Mouse (Mus musculus): ENCODE data around the gene Abtb1. TPM values are rescaled to one million over a fixed set of nuclear protein-coding genes. Genes with fewer than 3 reads are reported as not detected.
A peak's percentile ranks its signal among the peaks of the same experiment; 100 is the strongest.

The Abtb1 gene
- polyA plus RNA-seq, 1 experiment from 2014 or later = 34.7 TPM

DNA sequence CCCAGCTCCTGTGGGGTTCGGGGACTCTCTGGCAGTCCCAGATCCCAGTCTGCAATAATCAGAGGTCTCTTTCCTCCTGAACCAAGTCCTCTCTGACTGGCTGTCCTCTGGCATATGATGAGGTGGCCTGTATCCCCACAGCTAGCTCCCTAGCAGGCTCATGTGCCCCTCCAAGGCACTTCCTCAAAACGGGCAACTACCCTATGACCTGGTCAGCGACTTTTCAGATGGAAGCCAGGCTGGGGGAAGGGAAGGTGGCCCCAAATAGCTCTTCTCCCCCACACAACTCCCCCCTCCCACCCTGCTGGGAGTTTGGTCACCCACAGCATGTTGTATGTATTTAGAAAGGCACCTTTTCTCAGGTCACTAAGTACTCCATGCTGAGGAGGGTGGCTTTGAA, 15.7 kb downstream of the Abtb1 start:
- no peak for TF ChIP-seq CTCF (IDR thresholded peaks at IDR 0.05; ENCODE audit: low read depth)
- Histone ChIP-seq H3K27ac (ENCODE audit: low read depth) (peak overlapping the region; percentile 36; the same call in 1 of the 2 replicates), H3K4me3 (ENCODE audit: low read depth, low read length) (no peak overlapping the region), H3K27me3 (ENCODE audit: insufficient read depth, low read length) (no peaks in the 10 kb centered on the region), H3K4me1 (ENCODE audit: insufficient read depth) (peaks cover 11% of the 10 kb centered on the region), H3K9ac (no peak overlapping the region), H3K4me2 (no peak overlapping the region), H3K9me3 (ENCODE audit: low read depth, low read length) (no peaks in the 10 kb centered on the region), H3K36me3 (ENCODE audit: insufficient read depth) (peaks cover 4% of the 10 kb centered on the region; the same call in 1 of the 2 replicates)
- WGBS = 46% methylated on average over 3 of the region's 3 CpGs
- DNase-seq = no peak
- ATAC-seq (ENCODE audit: insufficient read depth) = no peak

DNA sequence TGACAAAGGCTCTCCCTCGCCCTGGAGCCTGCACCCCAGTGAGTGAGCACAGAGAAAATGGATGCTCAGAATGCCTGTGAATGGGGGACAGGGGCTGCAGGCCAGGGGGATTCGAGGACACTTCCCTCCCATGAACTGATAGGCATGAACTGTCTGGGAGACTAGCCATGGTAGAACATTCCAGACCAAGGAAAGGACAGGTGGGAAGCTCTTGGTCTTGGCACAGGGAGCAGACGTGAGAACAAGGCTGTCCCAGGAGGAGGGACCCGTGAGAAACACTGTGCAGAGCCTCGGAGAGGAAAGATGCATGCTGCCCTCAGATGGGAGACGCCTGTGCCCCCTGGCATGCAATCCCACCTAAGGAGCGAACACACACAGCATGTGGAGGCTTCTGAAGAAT, 17.6 kb downstream of the Abtb1 start:
- 74% methylated on average over 7 of the region's 7 CpGs for WGBS
- H3K4me3 ChIP-seq (ENCODE audit: low read depth, low read length) = no peak overlapping the region
- no peak for TF ChIP-seq CTCF (IDR thresholded peaks at IDR 0.05; ENCODE audit: low read depth)

DNA sequence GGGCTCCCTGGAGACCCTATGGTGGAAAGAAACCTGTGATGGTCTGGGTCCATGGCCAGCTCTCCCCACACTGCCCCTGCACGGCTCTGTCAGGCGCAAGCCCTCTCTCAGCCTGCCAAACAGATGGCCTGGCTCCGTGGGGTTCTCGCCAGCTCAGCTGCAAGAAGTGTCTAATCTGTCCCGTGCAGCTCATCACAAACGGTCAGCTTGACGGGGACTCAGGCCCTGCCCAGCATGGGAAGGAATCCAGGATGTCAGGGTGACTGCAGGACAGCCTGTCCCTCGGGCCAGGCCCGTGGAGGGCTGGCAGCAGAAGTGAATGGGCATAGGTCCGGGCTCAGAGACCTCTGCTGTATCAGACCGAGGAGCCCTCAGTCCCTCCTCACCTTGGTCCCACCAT, 19.9 kb downstream of the Abtb1 start:
- no peak for TF ChIP-seq CTCF (IDR thresholded peaks at IDR 0.05; ENCODE audit: low read depth)
- WGBS = 38% methylated on average over 11 of the region's 11 CpGs
- Histone ChIP-seq H3K4me2 (no peak overlapping the region), H3K27ac (ENCODE audit: low read depth) (no peak overlapping the region), H3K4me3 (ENCODE audit: low read depth, low read length) (no peak overlapping the region), H3K27me3 (ENCODE audit: insufficient read depth, low read length) (no peaks in the 10 kb centered on the region), H3K36me3 (ENCODE audit: insufficient read depth) (peaks cover 12% of the 10 kb centered on the region; the same call in 1 of the 2 replicates), H3K9ac (no peak overlapping the region), H3K4me1 (ENCODE audit: insufficient read depth) (peaks cover 19% of the 10 kb centered on the region), H3K9me3 (ENCODE audit: low read depth, low read length) (no peaks in the 10 kb centered on the region)
- peak; percentile 83 for DNase-seq
- ATAC-seq (ENCODE audit: insufficient read depth) = peak; percentile 50

More for the DNA sequence above, 17.6 kb downstream of the Abtb1 start:
- Histone ChIP-seq H3K27ac (ENCODE audit: low read depth) (no peak overlapping the region), H3K4me1 (ENCODE audit: insufficient read depth) (peaks cover 19% of the 10 kb centered on the region), H3K36me3 (ENCODE audit: insufficient read depth) (peaks cover 4% of the 10 kb centered on the region; the same call in 1 of the 2 replicates), H3K27me3 (ENCODE audit: insufficient read depth, low read length) (no peaks in the 10 kb centered on the region), H3K9me3 (ENCODE audit: low read depth, low read length) (no peaks in the 10 kb centered on the region), H3K9ac (no peak overlapping the region), H3K4me2 (no peak overlapping the region)
- ATAC-seq (ENCODE audit: insufficient read depth) = no peak
- DNase-seq = no peak

DNA sequence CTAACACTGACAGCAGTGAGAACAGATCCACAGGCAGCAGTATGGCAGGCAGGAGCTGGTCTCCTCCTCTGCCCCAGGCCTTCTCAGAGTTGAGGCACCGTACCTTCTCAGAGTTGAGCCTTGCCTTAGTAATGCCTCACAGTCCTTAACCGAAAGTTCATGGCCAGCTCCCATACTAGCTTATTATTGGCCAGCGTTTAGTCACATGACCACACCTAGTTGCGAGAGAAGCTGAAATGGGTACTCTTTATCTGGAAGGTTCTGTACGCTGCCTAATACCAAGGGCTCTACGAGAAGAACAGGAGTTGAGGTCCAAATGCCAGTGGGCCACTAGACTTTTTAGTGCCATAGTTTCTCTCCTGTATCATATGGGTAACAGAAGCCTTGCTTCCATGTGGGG, 20.5 kb downstream of the Abtb1 start:
- Histone ChIP-seq H3K9ac (no peak overlapping the region), H3K4me2 (no peak overlapping the region), H3K9me3 (ENCODE audit: low read depth, low read length) (no peaks in the 10 kb centered on the region), H3K4me3 (ENCODE audit: low read depth, low read length) (no peak overlapping the region), H3K4me1 (ENCODE audit: insufficient read depth) (peaks cover 19% of the 10 kb centered on the region), H3K36me3 (ENCODE audit: insufficient read depth) (peaks cover 12% of the 10 kb centered on the region; the same call in 1 of the 2 replicates), H3K27ac (ENCODE audit: low read depth) (no peak overlapping the region), H3K27me3 (ENCODE audit: insufficient read depth, low read length) (no peaks in the 10 kb centered on the region)
- TF ChIP-seq CTCF (IDR thresholded peaks at IDR 0.05; ENCODE audit: low read depth) = no peak
- ATAC-seq (ENCODE audit: insufficient read depth) (no peak), DNase-seq (no peak)
- WGBS = 87% methylated on average over 6 of the region's 6 CpGs

DNA sequence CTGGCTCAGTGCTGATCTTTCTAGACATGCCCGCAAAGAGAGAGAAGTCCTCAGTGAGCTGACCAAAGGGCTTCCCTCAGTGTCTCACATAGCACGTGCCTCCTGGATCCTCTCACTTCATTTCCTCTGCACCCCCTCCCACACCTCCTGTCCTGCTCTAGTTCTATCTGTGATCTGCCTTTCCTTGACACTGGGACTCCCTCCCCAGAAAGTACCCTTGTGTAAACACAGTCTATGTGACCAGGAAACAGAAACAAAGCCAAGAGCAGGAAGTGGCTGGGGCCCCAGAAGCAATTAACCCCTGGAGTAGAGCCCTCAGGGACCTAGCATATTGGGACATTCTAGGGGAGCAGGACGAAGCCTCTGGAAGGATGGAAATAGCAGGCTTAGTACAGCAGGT, 20.9 kb downstream of the Abtb1 start:
- 8% methylated on average over 3 of the region's 3 CpGs for WGBS
- peak; percentile 62; the same call in 1 of the 2 replicates for ATAC-seq (ENCODE audit: insufficient read depth)
- H3K9ac ChIP-seq = no peak overlapping the region
- H3K9me3 ChIP-seq (ENCODE audit: low read depth, low read length) = no peaks in the 10 kb centered on the region
- no peak overlapping the region for H3K4me2 ChIP-seq
- H3K4me1 ChIP-seq (ENCODE audit: insufficient read depth) = peaks cover 19% of the 10 kb centered on the region
- no peak overlapping the region; the same call in 1 of the 2 replicates for H3K27ac ChIP-seq (ENCODE audit: low read depth)
- H3K4me3 ChIP-seq (ENCODE audit: low read depth, low read length) = no peak overlapping the region
- peaks cover 12% of the 10 kb centered on the region; the same call in 1 of the 2 replicates for H3K36me3 ChIP-seq (ENCODE audit: insufficient read depth)
- TF ChIP-seq CTCF (IDR thresholded peaks at IDR 0.05; ENCODE audit: low read depth) = no peak
- no peaks in the 10 kb centered on the region for H3K27me3 ChIP-seq (ENCODE audit: insufficient read depth, low read length)
- DNase-seq = peak; percentile 66

DNA sequence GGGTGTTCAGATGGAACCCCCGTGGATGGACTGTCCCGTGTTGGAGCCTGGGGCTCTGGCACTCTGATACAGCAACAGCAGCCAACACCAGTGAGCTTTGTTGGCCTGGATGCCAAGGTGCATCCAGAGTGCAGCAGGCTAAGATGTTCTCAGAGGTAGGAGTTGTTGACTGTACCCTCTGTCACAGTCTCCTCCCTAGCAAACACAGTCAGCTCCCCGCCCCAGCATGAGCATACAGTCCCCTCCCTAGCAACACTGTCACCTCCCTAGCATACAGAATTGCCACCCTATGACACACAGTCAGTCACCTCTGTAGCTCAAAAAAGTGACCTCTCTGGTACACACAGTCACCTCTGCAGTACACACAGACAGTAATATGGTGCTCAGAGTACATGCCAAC, 24.9 kb downstream of the Abtb1 start:
- Histone ChIP-seq H3K27ac (ENCODE audit: low read depth) (no peak overlapping the region), H3K4me2 (no peak overlapping the region), H3K9me3 (ENCODE audit: low read depth, low read length) (no peaks in the 10 kb centered on the region), H3K27me3 (ENCODE audit: insufficient read depth, low read length) (no peaks in the 10 kb centered on the region), H3K4me3 (ENCODE audit: low read depth, low read length) (no peak overlapping the region), H3K4me1 (ENCODE audit: insufficient read depth) (peaks cover 16% of the 10 kb centered on the region), H3K36me3 (ENCODE audit: insufficient read depth) (peaks cover 12% of the 10 kb centered on the region; the same call in 1 of the 2 replicates), H3K9ac (no peak overlapping the region)
- ATAC-seq (ENCODE audit: insufficient read depth) (no peak), DNase-seq (no peak)
- TF ChIP-seq CTCF (IDR thresholded peaks at IDR 0.05; ENCODE audit: low read depth) = no peak
- 80% methylated on average over 3 of the region's 3 CpGs for WGBS

DNA sequence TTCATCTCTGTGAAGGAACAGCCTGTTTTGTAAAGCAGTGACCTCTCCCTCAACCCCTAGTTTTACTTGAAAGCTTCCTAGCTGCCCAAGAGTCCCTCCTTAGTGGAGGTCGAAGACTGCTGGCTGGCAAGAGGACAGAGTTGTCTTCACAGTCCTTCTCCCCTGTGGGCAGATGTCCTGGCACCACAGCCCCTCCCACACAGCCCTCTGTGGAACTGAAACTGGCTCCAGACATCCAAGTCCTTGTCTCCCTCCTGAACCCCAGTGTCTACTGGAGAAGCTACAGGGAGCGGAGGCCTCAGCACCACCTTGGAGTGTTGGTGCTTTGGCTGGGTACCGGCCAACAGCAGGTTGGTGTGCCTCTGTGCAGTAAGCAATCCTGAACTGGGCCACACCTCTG, 26.3 kb downstream of the Abtb1 start:
- WGBS = 89% methylated on average over 3 of the region's 3 CpGs
- Histone ChIP-seq H3K4me2 (no peak overlapping the region), H3K4me3 (ENCODE audit: low read depth, low read length) (no peak overlapping the region), H3K27ac (ENCODE audit: low read depth) (no peak overlapping the region), H3K4me1 (ENCODE audit: insufficient read depth) (peaks cover 3% of the 10 kb centered on the region; the same call in 1 of the 2 replicates), H3K36me3 (ENCODE audit: insufficient read depth) (peaks cover 12% of the 10 kb centered on the region; the same call in 1 of the 2 replicates), H3K9me3 (ENCODE audit: low read depth, low read length) (no peaks in the 10 kb centered on the region), H3K27me3 (ENCODE audit: insufficient read depth, low read length) (no peaks in the 10 kb centered on the region), H3K9ac (no peak overlapping the region)
- DNase-seq = no peak
- no peak for ATAC-seq (ENCODE audit: insufficient read depth)
- TF ChIP-seq CTCF (IDR thresholded peaks at IDR 0.05; ENCODE audit: low read depth) = no peak
